In genomic region chr1:86141081-86141480, GRCm38 (mm10) we compare ENCODE assay signal across 44 mouse cellular contexts. TPM values are rescaled to one million over a fixed set of nuclear protein-coding genes. Genes with fewer than 3 reads are reported as not detected.
"Had no signal": no experiment of that assay in that cellular context is flagged by ENCODE, and none has a peak within 500 bp of the region (broad histone marks: within the 10 kb centered on the region; RNA-seq: fewer than 3 reads in every experiment).

No protein-coding gene starts in this region.

- H3K27ac ChIP-seq: heart, embryonic 10.5 days; heart, embryonic 13.5 days; heart, embryonic 15.5 days; hindbrain, embryonic 10.5 days; hindbrain, embryonic 12.5 days; hindbrain, embryonic 13.5 days; hindbrain, embryonic 14.5 days; hindbrain, embryonic 15.5 days; hindbrain, postnatal 0 days; intestine, embryonic 15.5 days; kidney, embryonic 15.5 days; kidney, postnatal 0 days; layer of hippocampus, adult 2 months had no signal

- H3K27me3 ChIP-seq: heart, embryonic 12.5 days; heart, embryonic 13.5 days; heart, embryonic 15.5 days; hindbrain, embryonic 12.5 days; hindbrain, embryonic 13.5 days; hindbrain, embryonic 15.5 days; intestine, embryonic 15.5 days; kidney, embryonic 15.5 days had no signal

- H3K4me3 ChIP-seq: heart, embryonic 10.5 days; heart, embryonic 12.5 days; heart, embryonic 13.5 days; heart, embryonic 15.5 days; hindbrain, embryonic 10.5 days; hindbrain, embryonic 12.5 days; hindbrain, embryonic 13.5 days; hindbrain, embryonic 15.5 days; intestine, embryonic 15.5 days; kidney, embryonic 15.5 days; layer of hippocampus, adult 2 months had no signal

- H3K9ac ChIP-seq: heart, embryonic 12.5 days; heart, embryonic 13.5 days; heart, embryonic 15.5 days; hindbrain, embryonic 12.5 days; hindbrain, embryonic 13.5 days; hindbrain, embryonic 14.5 days; hindbrain, embryonic 15.5 days; intestine, embryonic 15.5 days; kidney, embryonic 15.5 days had no signal

- H3K4me2 ChIP-seq: heart, embryonic 11.5 days; heart, embryonic 12.5 days; heart, embryonic 13.5 days; heart, embryonic 15.5 days; hindbrain, embryonic 12.5 days; hindbrain, embryonic 13.5 days; hindbrain, embryonic 14.5 days; hindbrain, embryonic 15.5 days; intestine, embryonic 15.5 days; kidney, embryonic 15.5 days had no signal

- H3K9me3 ChIP-seq: heart, embryonic 10.5 days; heart, embryonic 12.5 days; heart, embryonic 13.5 days; heart, embryonic 15.5 days; hindbrain, embryonic 10.5 days; hindbrain, embryonic 12.5 days; hindbrain, embryonic 13.5 days; hindbrain, embryonic 15.5 days; intestine, embryonic 15.5 days; kidney, embryonic 15.5 days had no signal

- H3K4me1 ChIP-seq: heart, embryonic 15.5 days; hindbrain, embryonic 10.5 days; hindbrain, embryonic 12.5 days; hindbrain, embryonic 13.5 days; hindbrain, embryonic 15.5 days; intestine, embryonic 15.5 days; kidney, embryonic 15.5 days had no signal

- ATAC-seq: hindbrain, embryonic 16.5 days; hindbrain, postnatal 0 days; inflammation-experienced regulatory T-cells, adult 6 months; intestine, embryonic 15.5 days; intestine, embryonic 16.5 days; intestine, postnatal 0 days had no signal

- DNase-seq: heart, postnatal 10 days; heart, postnatal 14 days; heart, postnatal 36 days; heart, postnatal 4 days; kidney, adult 11 months; kidney, adult 18-20 months; kidney, adult 2 months; kidney, adult 8-10 months; kidney, adult 9 months; kidney, postnatal 10 days; kidney, postnatal 14 days; kidney, postnatal 25 days; kidney, postnatal 36 days; kidney, postnatal 4 days; layer of hippocampus, adult 9-11 months; layer of hippocampus, postnatal 36 days had no signal

RNA-seq across cellular contexts. Expression of gene Gm21972, which starts 7.6 kb away (rescaled TPM):
- polyA plus RNA-seq: heart, embryonic 11.5 days; heart, embryonic 13.5 days; heart, embryonic 14.5 days; heart, embryonic 16.5 days; heart, postnatal 0 days; hindbrain, embryonic 10.5 days; hindbrain, embryonic 11.5 days; inflammation-experienced regulatory T-cells, adult 6 months; intestine, embryonic 15.5 days; intestine, embryonic 16.5 days; kidney, adult 2 months; kidney, embryonic 15.5 days; kidney, embryonic 16.5 days; kidney, postnatal 0 days; large intestine, adult 2 months had no signal

RNA-seq across cellular contexts. Expression of gene Htr2b, which starts 29.3 kb away (rescaled TPM):
- total RNA-seq: heart, postnatal 4 days; hindbrain, postnatal 0 days; layer of hippocampus, adult 18-20 months; layer of hippocampus, adult 2 months; layer of hippocampus, adult 8-10 months; layer of hippocampus, postnatal 25 days; layer of hippocampus, postnatal 36 days had no signal
